Mouse (Mus musculus): Measurements from ENCODE around the gene Mettl22. TPM values are rescaled to one million over a fixed set of nuclear protein-coding genes. Genes with fewer than 3 reads are reported as not detected.

Gene Mettl22
- 10 to 100 TPM; 20.2 to 27.7 TPM for polyA plus RNA-seq (2017; shearing (Covaris generic))

DNA sequence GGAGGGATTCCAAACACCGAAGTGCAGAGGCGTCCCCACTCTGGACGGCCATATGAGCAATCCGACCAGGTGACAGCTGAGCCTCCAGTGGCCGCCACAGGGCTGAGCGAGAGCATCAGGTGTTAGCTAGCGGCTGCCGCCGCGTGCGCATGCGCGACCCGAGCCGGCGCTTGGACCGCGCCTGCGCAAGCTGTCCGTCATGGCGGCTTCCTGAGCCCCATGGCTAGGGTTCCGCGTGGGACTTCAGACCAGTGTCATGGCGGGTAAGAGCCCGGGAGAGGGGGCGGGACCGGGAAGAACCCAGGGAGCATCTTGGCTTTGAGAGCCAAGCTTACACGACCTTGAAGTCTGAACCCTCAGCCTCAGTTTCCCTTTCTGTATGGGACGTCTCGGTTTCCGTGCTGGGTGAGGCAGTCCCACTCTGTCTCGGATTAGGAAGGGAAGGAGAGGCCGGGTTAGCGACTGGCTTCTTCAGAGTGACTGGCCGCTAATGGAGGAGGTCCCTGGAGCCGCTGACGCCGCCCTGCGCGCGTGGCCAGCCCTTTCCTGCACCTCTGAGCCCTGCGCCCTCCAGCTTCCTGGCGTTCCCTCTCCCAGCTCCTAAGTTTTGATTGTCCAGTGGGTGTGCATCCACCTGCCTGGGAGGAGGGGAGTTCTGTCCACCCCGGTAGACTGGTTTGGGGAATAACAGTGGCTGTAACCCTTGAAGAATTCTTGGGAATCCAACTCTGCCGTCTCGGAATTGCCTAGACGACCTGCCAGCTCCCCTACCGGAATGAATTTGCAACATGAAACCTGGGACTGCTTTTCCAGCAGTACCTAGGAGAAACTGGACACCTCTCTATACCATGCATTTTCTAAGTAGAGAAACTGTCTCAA lies at the start of gene Mettl22:
Gene Mettl22, plus strand, starts transcription at position 186 of the 879 bp plus-strand sequence.

DNA sequence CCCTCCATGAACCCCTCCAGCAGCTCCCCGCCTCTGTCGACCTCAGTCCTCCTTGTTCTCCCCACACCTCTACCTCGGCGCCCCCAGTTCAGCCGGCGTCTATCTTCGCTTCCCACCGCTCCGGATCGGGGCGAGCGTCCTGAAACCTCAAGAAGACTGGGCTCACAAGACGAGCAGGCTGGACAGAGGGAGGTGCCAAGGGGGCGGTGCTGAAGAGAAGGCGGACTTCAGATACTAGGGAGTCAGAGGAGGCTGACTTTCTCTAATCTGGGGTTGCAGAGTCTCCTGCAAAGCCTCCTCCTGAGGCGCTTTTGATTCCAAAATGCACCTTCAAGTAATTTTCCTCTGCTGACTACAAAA lies 45.6 kb upstream of the Mettl22 start, which contains the start of gene Tmem114:
Gene Tmem114, minus strand, starts transcription at position 166 of the 360 bp plus-strand sequence.

DNA sequence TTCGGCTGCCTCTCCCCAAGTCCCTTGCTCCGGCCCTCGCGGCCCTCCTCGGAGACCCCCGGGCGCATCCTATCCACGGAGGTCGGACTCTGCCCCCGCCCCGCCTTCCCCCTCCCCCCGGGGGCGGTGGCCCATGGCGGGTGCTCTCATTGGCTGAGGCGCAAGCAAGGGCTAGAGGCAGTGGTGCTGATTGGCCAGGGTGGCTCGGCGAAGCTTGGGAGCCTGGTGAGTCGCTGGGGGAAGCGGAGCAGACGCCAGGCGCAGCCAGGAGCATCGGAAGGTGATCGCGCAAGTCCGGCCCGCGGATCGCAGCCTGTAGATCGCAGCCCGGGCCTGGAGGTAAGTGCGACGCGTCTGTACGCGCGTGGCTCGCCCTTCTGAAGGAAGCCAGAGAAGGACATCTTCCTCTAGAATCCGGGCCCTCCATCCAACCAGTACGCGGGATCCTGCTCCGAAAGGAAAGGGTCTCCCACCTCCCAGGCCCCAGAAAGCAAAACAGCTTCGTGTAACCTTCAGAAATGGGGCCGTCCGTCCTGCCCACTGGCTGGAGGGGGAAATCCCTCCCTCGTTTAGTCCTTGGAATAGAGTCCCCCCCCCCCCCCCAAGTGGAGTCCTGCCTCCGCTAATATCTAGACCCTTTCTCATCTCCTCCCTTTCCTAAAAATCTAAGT lies 42.8 kb downstream of the Mettl22 start, which contains the start of gene Abat:
Gene Abat, plus strand, starts transcription at position 194 of the 671 bp plus-strand sequence.

Other genes starting within 250 kb of the Mettl22 start
- gene Tmem114, start 45.7 kb upstream of the Mettl22 start, polyA plus RNA-seq (2017; shearing (Covaris generic)): under 1 TPM in 1 of 2 experiments, not detected in 1; 0.16 TPM
- gene Abat, start 42.6 kb downstream of the Mettl22 start, polyA plus RNA-seq (2017; shearing (Covaris generic)): 1 to 10 TPM in 1 of 2 experiments, under 1 TPM in 1; 0.81 to 1.4 TPM
- 100 to 1,000 TPM; 102 to 104 TPM for gene Pmm2, start 166.9 kb downstream of the Mettl22 start, polyA plus RNA-seq (2017; shearing (Covaris generic))
- gene Tmem186, start 166.9 kb downstream of the Mettl22 start, polyA plus RNA-seq (2017; shearing (Covaris generic)): 10 to 100 TPM; 14.1 to 14.6 TPM
- gene Carhsp1, start 201.4 kb downstream of the Mettl22 start, polyA plus RNA-seq (2017; shearing (Covaris generic)): 10 to 100 TPM; 30.5 to 52.2 TPM
- gene Gm5767, start 210.0 kb downstream of the Mettl22 start, polyA plus RNA-seq (2017; shearing (Covaris generic)): not detected

All from activated CD4-positive, CD25-positive, alpha-beta regulatory T cell (primary cell).